Mouse (Mus musculus) adrenal gland (tissue): ENCODE data around the gene Cyp2j7.
"Not testable (repeated sequence)": the region's sequence is repeated elsewhere in the genome, so short reads cannot be mapped to it uniquely, and the experiment has no call there.

ENCODE experiments used
- intact Hi-C: fragments of 180-260 bp; cut with DNase I; formaldehyde crosslinking; loops from one replicate; pipeline ENCODE4 v1.15.1; 2025
- long read RNA-seq, 2 experiments: library from polyadenylated mRNA; unstranded; transcript quantifications; one replicate each; pipeline ENCODE4 v2.0.0; 2020; ENCODE audit warnings: borderline replicate concordance in 1 of 2; ENCODE audit not compliant: insufficient replicate concordance in 1 of 2

Cyp2j7 gene
- long read RNA-seq, experiment 1: 0 reads
- long read RNA-seq, experiment 2: 0 reads

- intact Hi-C loops: no loop called here
Measured at GRCm38 (mm10) chr4:96236559-96236958, at the start of gene Cyp2j7. Gene Cyp2j7 (minus strand): TSS chr4:96236659.

DNA sequence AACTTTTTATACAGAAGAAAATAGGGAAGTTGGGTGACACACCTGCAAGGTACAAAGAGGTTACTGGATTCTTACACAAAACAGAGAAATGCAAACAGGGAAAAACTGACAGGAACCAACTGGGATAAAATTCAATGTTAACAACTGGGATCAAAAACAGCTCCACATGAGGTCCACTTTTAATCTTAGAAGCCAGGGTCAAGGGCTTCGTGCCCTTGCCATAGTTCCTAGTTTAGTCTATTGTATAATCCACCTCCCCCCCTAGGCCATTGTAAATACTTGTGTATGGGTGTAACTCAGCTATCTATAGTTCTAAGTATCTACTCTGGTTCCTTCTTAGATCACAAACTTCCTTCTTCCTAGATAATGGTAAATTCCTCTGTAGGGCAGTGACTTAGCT is 40.4 kb upstream of the Cyp2j7 start:
- intact Hi-C loops: not testable (repeated sequence)

DNA sequence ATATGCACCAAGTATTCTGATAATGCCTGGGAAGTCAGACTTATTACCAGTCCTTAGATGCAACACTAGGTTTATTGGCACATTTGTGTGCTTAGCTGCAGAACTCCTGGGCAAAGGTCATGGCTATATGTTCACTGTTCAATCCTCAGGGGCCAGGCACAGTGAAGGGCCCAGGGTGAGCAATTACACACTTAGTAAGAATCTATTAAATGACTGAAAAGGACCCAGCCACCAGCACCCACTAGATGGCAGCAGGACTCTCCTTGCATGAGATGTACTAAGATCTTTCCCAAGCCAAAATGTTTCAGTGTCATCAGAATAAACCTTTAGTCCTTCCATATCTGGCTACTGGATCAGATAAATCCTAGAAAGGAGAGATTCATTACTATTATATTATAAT is 37.4 kb upstream of the Cyp2j7 start:
- intact Hi-C loops: loop anchor here (5.0 kb wide), 2 partner anchors 248 to 408 kb away; no protein-coding TSS in a partner anchor

DNA sequence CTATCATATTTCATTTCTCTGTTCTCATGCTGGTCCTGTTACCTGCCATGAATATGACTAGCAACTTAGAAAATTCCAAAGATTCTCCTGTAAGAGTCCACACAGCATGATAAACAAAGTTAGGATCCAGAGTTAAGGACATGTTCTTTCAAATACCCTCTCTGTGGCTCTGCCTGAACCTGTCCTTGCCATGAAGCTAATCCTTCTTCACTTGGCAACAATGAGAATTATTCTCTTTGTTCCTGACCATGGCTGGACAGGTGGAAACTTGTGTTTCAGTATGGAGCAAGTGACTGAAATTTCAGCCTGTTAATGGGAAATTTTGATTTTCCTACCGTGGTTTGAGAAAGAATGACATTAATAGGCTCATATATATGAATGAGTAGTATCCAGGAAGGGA is 39.8 kb downstream of the Cyp2j7 start:
- intact Hi-C loops: no loop called here

- intact Hi-C loops: not testable (repeated sequence)
Measured at GRCm38 (mm10) chr4:96189321-96189720, 47.1 kb downstream of the Cyp2j7 start.

GRCm38 (mm10) chr4:96188671-96189070 is 47.8 kb downstream of the Cyp2j7 start:
- intact Hi-C loops: not testable (repeated sequence)

DNA sequence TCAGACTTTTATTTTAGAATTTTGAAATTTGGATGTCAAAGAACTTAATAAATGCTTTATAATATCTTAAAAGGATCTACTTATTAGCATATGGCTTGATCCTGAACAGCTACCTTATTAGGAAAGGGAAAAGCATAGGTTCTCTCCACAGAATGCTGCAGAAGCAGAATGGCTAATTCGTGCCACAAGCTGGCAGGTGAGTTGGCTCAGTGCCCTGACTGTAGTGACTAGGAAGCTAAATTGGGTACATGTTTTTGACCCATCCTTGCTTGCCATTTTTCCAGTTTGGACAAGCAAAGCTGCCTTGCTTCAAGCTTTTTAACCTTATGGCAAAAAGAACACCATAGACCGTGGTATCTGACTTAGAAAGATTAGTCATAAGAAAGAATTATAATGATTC is 48.3 kb downstream of the Cyp2j7 start:
- intact Hi-C loops: not testable (repeated sequence)

GRCm38 (mm10) chr4:96184716-96185115 is 51.7 kb downstream of the Cyp2j7 start:
- intact Hi-C loops: not testable (repeated sequence)

DNA sequence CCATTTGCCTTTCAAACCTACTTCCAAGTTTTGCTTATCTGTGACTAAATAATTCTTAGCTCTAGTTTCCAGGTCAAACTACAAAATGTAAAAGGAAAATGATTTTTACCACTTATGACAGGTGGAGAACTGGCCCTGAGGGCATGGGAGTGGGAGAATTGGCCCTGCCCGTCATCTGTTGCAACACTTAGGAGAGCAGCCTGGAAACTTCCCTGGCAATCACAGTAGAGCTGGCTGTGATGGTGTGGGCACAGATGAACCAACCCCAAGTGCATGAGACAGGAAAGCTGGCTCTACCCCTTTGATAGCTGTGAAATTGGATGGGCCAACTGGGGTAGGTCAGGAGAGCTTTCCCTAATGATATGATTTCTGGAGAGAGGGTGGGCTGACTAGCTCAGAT is 73.6 kb downstream of the Cyp2j7 start:
- intact Hi-C loops: no loop called here

GRCm38 (mm10) chr4:96161575-96161974 is 74.9 kb downstream of the Cyp2j7 start:
- intact Hi-C loops: no loop called here
